Mouse (Mus musculus) left cerebral cortex, adult 18-20 months (tissue): Measurements from ENCODE around the gene Chd4. TPM values are rescaled to one million over a fixed set of nuclear protein-coding genes. Genes with fewer than 3 reads are reported as not detected.
"Not testable (repeated sequence)": the region's sequence is repeated elsewhere in the genome, so short reads cannot be mapped to it uniquely, and the experiment has no call there.

Experiments
- DNase-seq, 2 experiments: peaks; one replicate each; pipeline ENCODE4 v3.0.0; 2021 to 2022; ENCODE audit warnings: low spot score in 2 of 2, mixed read lengths in 1 of 2
- long read RNA-seq, 2 experiments: library from polyadenylated mRNA; stranded (forward); transcript quantifications; one replicate each; pipeline ENCODE4 v2.0.0; 2021
- total RNA-seq, 2 experiments: library from RNA; stranded (reverse); gene quantifications; 2 replicates each; pipeline ENCODE4 v1.2.3; 2021

Gene Chd4
- total RNA-seq, result 100 to 1,000 TPM; 147 to 150 TPM
- long read RNA-seq, experiment 1, full-length matches to known transcripts, result 5 of 21 reads
- long read RNA-seq, experiment 1, partial matches to known transcripts, result 13 of 21 reads
- long read RNA-seq, experiment 1, other reads (novel, unspliced or antisense), result 3 of 21 reads
- long read RNA-seq, experiment 2, full-length matches to known transcripts, result 1 of 11 reads
- long read RNA-seq, experiment 2, partial matches to known transcripts, result 8 of 11 reads
- long read RNA-seq, experiment 2, other reads (novel, unspliced or antisense), result 2 of 11 reads

GRCm38 (mm10) chr6:125095391-125096278 is at the start of gene Chd4:
TSS of gene Chd4 (plus strand) at chr6:125095981.
- DNase-seq, result peak; percentile 94 to 95

GRCm38 (mm10) chr6:125046691-125047090 is 49.1 kb upstream of the Chd4 start:
- DNase-seq, result peak; percentile 78 to 82

GRCm38 (mm10) chr6:125049678-125050077 is 46.1 kb upstream of the Chd4 start, which contains the start of gene Acrbp:
TSS of gene Acrbp (plus strand) at chr6:125049689.
- DNase-seq, result no peak

GRCm38 (mm10) chr6:125051237-125051636 is 44.5 kb upstream of the Chd4 start:
- DNase-seq, result no peak

- no peak for DNase-seq
Observed at GRCm38 (mm10) chr6:125061493-125061892, 34.3 kb upstream of the Chd4 start.

- DNase-seq, result no peak
Observed at GRCm38 (mm10) chr6:125062511-125062910, 33.3 kb upstream of the Chd4 start.

- no peak for DNase-seq
Observed at GRCm38 (mm10) chr6:125063906-125064305, 31.9 kb upstream of the Chd4 start.

- DNase-seq, result not testable (repeated sequence)
Observed at GRCm38 (mm10) chr6:125065223-125065622, 30.6 kb upstream of the Chd4 start.

- DNase-seq, result no peak
Observed at GRCm38 (mm10) chr6:125067571-125067995, 28.2 kb upstream of the Chd4 start, which contains the start of gene Lpar5. TSS of gene Lpar5 (plus strand) at chr6:125067920.

GRCm38 (mm10) chr6:125071170-125071895 is 24.4 kb upstream of the Chd4 start:
- DNase-seq, result no peak

GRCm38 (mm10) chr6:125071896-125072279 is 23.9 kb upstream of the Chd4 start:
- peak; percentile 35 to 68 for DNase-seq

- no peak for DNase-seq
Observed at GRCm38 (mm10) chr6:125073825-125074224, 22.0 kb upstream of the Chd4 start.

- DNase-seq, result no peak
Observed at GRCm38 (mm10) chr6:125081394-125081793, 14.4 kb upstream of the Chd4 start.

GRCm38 (mm10) chr6:125081797-125082560 is 13.8 kb upstream of the Chd4 start:
- DNase-seq, result peak; percentile 80

- DNase-seq, result no peak
Observed at GRCm38 (mm10) chr6:125082801-125083386, 12.9 kb upstream of the Chd4 start.

- peak; percentile 57 to 64 for DNase-seq
Observed at GRCm38 (mm10) chr6:125084424-125084823, 11.4 kb upstream of the Chd4 start.

- no peak for DNase-seq
Observed at GRCm38 (mm10) chr6:125087937-125088336, 7.8 kb upstream of the Chd4 start.

- peak; percentile 57 to 64 for DNase-seq
Observed at GRCm38 (mm10) chr6:125088561-125089321, 7.0 kb upstream of the Chd4 start.

GRCm38 (mm10) chr6:125089521-125090321 is 6.1 kb upstream of the Chd4 start:
- peak; percentile 79 to 89 for DNase-seq
